Mouse (Mus musculus) heart, adult 9 months (tissue): ENCODE measurements around the gene Gm49340.
"Not testable (repeated sequence)": the region's sequence is repeated elsewhere in the genome, so short reads cannot be mapped to it uniquely, and the experiment has no call there.

ENCODE experiments used
- DNase-seq, 2 experiments: peaks; one replicate each; pipeline ENCODE4 v3.0.0; 2022; ENCODE audit warnings: low spot score in 2 of 2

The Gm49340 gene

DNA sequence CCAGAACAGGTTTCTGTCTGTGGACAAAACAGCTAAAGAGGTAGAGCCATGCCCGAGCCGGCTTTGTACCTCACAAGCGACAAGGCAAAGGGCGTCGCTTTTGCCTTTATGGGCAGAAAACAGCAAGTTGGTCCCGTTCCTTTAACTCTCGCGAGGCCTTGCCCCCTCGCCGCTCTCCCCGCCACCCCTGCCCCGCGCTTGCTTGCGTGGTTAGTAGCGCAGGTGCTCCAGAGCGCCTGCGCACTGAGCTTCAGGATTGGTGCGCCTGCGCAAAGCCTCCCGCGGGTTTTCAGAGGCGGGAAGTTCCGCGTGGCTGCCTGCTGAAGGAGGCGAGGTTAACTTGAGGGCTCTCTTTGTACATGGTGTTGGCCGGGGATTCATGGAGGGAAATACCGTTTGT lies at the start of gene Gm49340, which contains the start of the genes Aspa and Spata22:
TSS of gene Gm49340 (plus strand) at position 300 of the 400 bp plus-strand sequence.
TSS of gene Aspa (minus strand) at position 155 of the 400 bp plus-strand sequence.
TSS of gene Spata22 (plus strand) at position 300 of the 400 bp plus-strand sequence.
- DNase-seq = no peak

DNA sequence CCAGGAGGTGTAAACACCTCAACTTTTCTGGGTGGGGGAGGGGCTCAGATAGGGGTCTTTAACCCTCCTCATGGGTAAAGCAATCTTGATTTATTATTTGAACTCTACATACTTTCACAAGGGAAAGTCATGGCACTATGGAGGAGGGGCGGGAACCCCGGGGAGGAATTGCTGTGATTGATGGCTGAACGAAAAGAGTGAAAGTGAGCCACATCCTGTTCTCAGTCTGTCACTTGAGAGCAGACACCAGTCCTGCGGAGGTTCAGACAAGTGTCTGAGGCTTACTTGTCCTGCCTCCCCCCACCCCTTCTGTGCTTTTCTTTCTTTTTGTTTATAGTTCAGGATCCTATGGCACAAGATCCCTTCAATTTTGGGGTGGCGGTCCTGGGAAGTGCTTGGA lies 48.8 kb upstream of the Gm49340 start:
- DNase-seq = no peak

DNA sequence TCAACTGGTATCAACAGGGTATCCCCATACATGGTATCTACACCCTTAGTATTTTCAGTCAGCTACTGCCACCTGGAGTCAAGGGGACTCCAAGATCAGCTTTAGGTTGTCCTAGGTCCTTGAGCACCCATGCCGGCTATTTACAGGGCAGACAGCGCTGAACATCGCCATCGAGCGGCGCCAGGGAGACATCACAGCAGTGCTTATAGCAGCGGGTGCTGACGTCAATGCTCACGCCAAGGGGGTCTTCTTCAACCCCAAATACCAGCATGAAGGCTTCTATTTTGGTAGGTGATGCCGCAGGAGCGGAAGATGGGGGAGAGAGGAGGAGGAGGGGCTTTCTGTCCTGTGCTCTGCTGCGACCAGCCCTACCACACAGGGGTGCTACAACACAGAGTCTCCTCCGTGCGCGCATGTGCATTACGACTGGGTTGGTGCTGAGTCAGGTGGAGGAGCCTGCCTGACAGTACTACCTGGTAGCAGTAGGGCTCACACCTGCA lies 48.0 kb upstream of the Gm49340 start:
- peak; percentile 39 to 58 for DNase-seq

DNA sequence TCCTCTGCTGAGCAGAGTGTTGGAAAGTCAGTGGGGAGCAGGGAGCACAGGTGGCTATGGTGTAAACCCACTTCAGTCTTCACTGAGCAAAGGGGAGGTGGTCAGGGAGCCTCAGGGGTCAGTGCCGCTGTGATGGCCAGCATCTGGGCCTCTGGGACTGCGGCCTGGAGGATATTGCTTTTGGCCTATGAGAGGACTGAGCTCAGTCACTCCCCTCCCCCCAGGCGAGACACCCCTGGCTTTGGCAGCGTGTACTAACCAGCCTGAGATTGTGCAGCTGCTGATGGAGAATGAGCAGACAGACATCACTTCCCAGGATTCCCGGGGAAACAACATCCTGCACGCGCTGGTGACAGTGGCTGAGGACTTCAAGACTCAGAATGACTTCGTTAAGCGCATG lies 46.2 kb upstream of the Gm49340 start:
- DNase-seq = peak; percentile 63 to 67

DNA sequence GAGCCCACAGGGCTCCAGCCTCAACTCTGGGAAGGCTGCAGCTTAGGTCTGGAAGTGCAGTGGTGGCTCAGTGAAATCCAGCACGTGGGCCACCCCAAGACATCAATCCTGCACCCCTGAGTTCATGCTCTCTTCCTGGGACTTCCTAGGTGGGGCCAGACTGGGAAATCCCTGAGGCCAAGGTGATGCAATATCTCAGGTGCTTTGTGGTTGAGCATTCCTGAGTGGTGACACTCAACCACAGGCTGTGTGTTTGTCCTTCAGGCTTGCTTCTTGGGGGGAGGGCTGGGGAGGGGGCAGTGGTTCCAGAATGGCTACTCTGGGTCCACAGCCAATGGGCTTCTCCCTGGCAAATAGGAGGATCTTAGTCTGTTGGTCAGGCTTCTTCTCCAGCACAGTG lies 45.6 kb upstream of the Gm49340 start:
- no peak for DNase-seq

DNA sequence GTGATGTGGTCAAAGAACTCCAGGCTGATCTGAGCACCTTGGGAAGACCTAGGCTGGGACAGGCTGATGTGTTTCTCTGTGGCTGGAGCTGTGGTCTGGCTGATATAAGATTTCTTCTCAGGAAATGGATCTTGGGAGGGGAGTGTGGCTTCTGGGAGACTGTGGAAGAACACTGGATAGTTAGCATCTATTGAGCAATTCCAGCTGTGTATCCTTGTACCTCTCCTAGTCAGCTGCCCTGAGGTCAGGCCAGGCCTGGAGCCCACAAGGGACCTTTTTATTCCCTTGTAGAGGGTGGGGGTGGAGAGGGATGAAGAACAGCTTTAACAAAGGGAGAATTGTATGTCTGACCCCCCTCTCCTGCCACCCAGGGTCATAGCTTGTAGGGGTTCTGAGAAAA lies 45.2 kb upstream of the Gm49340 start:
- DNase-seq = peak; percentile 34 to 52

DNA sequence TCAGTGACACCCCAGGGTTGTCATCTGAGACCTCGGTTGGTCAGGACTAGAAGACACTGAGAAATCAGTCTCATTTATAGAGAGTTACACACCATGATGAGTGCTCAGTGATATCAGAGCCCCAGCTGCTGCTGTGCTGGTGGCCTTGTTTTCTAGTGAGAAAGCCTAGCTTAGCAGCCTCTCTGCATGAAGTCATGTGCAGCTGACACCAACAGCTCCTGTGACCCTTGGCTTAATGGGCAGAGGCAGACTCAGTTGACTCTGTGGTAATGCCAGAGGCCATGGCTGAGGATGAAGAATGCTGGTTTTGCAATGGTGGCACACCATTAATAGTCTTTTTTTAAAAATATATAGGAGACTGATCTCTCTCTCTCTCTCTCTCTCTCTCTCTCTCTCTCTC lies 39.9 kb upstream of the Gm49340 start:
- DNase-seq = no peak

DNA sequence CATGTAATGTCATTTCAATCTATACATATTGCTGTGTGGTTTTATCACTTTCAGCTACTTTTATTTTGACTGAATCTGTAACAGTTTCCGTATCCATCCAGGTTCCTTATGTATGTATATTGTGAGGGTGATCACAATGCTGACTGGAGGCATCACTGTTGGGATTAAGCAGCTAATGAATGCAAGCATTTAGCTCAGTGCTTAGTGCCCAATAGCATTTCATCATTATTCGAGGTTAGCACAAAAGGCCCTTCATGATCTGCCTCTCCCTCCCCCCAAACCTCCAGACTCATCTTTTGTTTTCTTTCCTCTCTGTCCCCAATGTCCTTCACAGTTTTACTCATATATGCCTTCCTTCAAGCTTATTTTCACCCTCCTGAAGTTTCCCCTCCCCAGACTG lies 26.4 kb upstream of the Gm49340 start:
- DNase-seq = no peak

DNA sequence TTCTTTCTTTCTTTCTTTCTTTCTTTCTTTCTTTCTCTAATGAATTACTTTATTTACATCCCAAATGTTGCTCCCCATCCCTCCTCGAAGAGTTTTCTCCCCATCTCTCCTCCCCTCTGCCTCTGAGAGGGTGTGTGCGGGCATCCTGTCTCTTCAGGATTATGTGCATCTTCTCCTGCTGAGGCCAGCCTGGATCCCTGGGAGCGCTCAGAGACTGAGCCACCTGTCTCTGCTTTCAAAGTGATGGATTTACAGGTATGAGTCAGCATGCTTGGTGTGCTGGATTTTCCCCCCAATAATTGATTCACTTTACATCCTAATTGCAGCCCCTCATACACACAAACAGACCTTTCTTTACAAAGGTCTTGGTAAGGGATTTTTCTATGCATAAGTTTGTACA lies 13.6 kb upstream of the Gm49340 start:
- DNase-seq = no peak

DNA sequence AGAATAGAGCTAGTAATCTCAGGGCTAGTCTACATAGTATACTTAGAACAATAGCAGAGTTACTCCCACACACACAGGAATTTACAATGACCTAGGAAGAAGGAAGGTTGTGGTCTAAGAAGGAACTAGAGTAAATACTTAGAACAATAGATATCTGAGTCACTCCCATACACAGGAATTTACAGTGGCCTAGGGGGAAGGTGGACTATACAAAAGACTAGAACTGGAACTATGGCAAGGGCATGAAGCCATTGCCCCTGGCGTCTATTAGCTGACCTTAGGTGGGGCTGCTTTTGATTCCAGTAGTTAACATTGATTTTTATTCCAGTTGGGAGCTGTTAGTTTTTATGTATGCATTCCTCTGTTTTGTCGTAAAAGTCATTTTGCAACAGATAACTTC lies 11.0 kb upstream of the Gm49340 start:
- peak; percentile 14 to 48 for DNase-seq

DNA sequence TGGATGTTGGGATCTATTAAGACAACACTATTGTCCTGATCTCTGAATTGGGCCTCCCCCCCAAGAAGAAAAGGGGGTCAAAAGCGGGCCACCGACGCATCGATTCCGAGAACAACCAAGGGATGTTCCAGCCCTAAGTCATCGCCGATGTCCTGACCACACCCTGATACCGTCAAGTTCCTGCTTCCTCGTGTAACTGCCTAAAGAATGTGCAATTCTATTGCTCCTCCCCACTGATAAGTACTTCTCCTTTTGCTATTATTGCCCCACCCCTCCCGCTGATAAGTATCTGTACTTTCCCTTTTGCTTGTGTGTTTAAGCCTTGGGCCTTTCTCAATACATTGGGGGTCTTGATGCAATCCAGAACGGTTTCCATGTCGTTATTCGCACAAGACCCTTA lies 8.5 kb upstream of the Gm49340 start:
- DNase-seq = not testable (repeated sequence)

DNA sequence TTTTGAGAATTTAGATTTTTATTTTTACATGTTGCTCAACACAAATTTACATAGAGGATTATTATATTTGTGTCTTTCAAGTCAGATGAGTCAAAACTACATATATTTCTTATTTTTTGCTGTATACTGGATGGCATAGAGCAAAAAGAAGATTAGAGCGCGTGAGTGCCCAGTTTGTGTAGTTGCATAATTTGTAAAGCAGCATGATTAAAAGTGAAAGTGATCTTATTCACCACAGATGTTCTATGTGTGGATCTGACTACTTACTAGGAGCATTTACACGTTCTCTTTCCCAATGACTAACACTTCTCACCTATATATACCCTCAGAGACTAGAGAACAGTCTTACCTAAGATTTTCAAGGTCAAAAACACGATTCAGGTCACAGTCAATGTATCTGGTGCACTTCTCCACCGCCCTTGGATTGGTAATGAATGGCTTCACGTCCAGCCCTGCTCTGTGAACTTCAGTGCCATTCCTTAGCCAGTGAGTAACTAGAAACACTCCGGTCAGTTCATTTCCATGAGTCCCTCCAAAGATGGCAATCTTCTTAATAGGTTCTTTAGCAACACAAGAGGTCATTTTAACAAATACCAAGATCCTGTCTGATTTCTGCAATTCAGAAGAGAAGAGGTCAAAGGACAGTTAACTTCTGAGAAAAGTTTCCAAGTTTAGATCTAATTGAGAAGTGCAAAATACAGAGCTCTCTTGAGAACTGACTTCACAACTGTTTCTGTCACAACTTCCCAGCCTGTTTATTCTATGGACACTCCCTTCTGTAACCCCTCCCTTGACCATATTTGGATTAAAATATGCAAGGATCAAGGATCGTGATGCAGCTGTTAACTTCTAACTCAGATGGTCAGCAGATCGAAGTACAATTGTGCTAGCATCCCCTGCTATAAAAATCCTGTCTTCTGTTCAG lies 5.4 kb upstream of the Gm49340 start:
- DNase-seq = peak; percentile 13 to 17

DNA sequence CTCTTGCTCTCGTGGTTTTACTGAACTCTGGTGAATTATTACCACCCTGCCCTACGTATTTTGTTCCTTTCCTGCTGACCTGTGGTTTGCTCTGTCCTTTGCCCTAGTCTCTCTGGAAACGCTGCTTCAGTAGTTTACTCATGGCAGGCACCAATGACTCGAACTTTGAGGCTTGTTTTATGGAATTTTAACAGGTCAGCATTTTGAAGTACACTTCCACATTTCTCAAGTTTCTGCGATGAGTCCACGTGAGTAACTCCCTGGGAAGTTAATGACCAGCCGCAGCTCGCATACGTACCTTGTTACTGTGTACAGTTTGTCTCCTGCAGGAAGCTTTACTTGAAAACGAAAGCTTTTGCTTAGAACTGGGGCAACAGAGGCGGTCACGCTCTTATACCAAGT lies 3.1 kb upstream of the Gm49340 start:
- DNase-seq = peak; percentile 23 to 40

DNA sequence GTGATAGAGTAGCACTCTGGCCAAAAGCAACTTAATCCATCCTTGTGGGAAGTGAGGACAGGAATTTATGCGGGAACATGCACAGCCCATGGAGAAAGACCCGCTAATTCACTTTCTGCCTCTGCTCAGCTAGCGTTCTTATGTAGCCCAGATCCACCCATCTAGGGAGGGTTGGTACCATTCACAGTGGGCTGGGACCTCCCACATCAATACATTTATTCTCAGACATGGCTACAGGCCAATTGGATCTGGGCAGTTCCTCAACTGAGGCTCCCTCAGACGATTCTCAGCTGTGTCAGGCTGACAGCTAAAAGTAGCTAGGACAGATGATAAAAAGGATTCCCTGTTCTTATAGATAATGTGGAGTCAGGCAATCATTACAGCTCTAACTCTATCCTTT lies 2.2 kb upstream of the Gm49340 start:
- DNase-seq = no peak

DNA sequence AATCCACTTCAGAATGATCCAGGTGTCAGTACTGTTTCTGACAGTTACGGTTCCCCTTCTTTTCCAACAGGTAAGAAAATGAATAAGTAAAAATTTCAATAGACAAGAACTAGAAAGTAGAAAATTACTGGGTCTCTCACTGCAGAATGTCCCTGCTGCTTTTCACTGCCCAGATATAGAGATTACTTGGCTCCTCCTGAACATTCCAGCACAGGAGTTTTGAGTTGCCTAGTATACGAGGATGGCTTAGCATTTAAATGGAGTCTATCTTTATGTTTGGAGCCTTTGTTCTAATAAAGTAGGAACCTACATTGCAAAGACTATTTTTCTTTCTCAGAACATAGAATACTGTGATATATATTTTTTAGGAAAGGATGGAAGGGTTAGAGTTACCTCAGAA lies 3.8 kb downstream of the Gm49340 start:
- DNase-seq = no peak

DNA sequence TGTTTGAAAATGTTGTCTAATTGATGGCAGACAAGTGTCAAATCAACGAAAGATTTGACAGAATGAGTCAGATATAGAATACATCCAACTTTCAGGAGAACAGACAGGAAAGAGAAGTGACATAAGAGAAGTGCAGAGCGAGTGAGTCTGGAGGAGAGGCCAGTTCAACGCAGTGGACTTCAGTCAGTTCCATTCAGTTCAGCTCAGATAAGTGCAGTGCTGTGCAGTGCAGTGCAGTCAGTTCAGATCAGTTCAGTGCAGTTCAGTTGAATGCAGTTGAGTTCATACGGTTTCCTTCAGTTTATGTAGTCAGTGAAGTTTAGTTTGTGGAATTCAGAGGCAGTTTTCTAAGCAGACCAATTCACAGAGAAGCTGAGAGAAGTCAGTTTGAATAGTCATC lies 7.4 kb downstream of the Gm49340 start:
- no peak for DNase-seq

DNA sequence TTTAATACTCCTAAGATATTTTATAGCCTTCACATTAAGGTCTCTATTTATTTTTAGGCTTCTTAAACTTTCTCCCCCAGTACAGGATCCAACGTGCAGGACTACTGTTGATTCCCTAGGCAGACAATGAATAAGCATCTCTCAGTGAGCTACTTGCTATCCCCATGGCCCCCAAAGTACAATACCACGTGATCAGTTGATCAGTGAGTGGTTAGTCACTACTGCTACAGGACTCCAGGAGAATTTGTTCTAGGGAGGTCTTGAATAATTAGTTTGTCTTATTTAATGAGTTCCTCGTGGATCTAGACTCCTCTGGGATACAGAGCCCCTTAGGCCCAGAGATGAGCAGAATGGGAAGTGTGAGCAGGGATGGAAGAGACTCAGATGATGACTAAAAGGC lies 20.9 kb downstream of the Gm49340 start, which contains the start of gene Olfr20:
TSS of gene Olfr20 (plus strand) at position 301 of the 400 bp plus-strand sequence.
- DNase-seq = no peak

DNA sequence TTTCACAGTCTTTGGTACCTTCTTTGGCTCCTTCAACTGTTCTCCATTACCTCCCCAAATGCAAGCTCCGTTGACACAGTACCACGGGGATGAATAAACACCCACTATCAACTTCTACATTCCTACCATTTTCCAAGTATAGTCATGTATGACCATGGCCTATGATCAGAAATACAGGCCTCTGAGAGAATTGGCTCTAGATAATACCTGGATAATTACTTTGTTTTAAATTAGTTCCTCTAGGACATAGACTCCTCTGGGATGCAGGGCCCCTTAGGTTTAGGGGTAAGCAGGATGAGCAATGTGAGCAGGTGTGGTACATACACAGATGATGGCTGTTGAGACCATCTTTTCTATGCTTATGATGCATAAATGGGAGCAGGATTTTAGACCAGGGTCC lies 41.4 kb downstream of the Gm49340 start, which contains the start of gene Olfr376:
TSS of gene Olfr376 (plus strand) at position 301 of the 400 bp plus-strand sequence.
- DNase-seq = no peak

DNA sequence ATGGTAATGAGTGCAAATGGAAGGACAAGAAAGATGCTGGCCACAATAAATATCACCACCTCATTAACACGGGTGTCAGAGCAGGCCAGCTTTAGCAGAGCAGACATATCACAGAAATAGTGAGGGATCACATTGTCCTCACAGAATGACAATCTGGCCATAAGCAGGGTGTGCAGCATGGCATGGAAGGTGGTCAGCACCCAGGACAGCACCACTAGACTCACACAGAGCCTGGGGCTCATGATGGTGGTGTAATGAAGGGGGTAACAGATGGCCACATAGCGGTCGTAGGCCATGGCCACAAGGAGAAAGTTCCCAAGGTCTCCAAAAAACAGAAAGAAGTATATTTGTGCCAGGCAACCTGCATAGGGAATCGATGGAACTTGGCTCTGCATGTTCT lies 65.8 kb downstream of the Gm49340 start:
- no peak for DNase-seq

DNA sequence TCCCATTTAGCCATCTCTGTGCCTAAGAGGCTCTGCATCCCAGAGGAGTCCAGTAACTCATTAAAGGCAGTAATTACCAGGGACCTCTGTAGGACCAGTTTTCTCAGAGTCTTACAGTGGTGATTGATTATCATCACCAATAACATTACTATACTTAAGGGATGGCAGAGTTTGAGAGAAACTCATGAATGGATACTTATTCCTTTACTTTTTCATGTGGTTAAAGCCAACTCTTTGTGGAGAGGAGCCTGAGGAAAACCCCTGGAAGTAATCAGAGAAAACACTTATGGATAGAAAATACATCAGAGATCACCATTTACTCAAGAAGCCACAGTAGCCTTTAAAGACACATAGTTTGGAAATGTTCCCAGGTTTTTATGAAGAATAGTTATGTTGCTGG lies 70.0 kb downstream of the Gm49340 start, which contains the start of gene Olfr1:
TSS of gene Olfr1 (minus strand) at position 101 of the 400 bp plus-strand sequence.
- DNase-seq = no peak
